Mouse (Mus musculus) kidney, embryonic 15.5 days (tissue): ENCODE data around the gene Nccrp1. TPM values are rescaled to one million over a fixed set of nuclear protein-coding genes. Genes with fewer than 3 reads are reported as not detected.
A peak's percentile ranks its signal among the peaks of the same experiment; 100 is the strongest.

Experiments used
- ATAC-seq: fragments of 200-750 bp; cut with Nextera tagmentation; replicated peaks from 2 replicates; pipeline ENCODE4 v1.8.0; 2017; ENCODE audit warnings: moderate TSS enrichment; ENCODE audit not compliant: low FRiP score
- H3K27ac ChIP-seq: fragments of 300-500 bp; sonication (generic); 2 replicates; pipeline ENCODE4 v1.5.1; 2015; ENCODE audit warnings: mild to moderate bottlenecking, inconsistent platforms
- H3K27me3 ChIP-seq: fragments of 300-500 bp; sonication (generic); 2 replicates; pipeline ENCODE4 v1.6.1; 2015; ENCODE audit warnings: inconsistent platforms
- H3K36me3 ChIP-seq: fragments of 300-500 bp; sonication (generic); 2 replicates; pipeline ENCODE4 v1.6.1; 2015; ENCODE audit warnings: inconsistent platforms
- H3K4me1 ChIP-seq: fragments of 300-500 bp; sonication (generic); 2 replicates; pipeline ENCODE4 v1.6.1; 2015; ENCODE audit warnings: inconsistent platforms
- H3K4me2 ChIP-seq: fragments of 300-500 bp; sonication (generic); 2 replicates; pipeline ENCODE4 v1.6.1; 2015; ENCODE audit warnings: moderate library complexity, mild to moderate bottlenecking, inconsistent platforms
- H3K4me3 ChIP-seq: fragments of 300-500 bp; sonication (generic); replicated peaks from 2 replicates; pipeline ENCODE4 v1.5.1; 2015; ENCODE audit warnings: mild to moderate bottlenecking, inconsistent platforms
- H3K9ac ChIP-seq: fragments of 300-500 bp; sonication (generic); 2 replicates; pipeline ENCODE4 v1.6.1; 2015; ENCODE audit warnings: mild to moderate bottlenecking, inconsistent platforms
- H3K9me3 ChIP-seq: fragments of 300-500 bp; sonication (generic); replicated peaks from 2 replicates; pipeline ENCODE4 v1.6.1; 2016; ENCODE audit warnings: inconsistent platforms
- WGBS: fragments of 180-500 bp; shearing (Covaris S2); methylation state at CpG from one replicate; pipeline ENCODE4 v1.1.7; 2015; ENCODE audit warnings: mixed read lengths; 5-methylcytosine and 5-hydroxymethylcytosine counted together
- polyA plus RNA-seq: library from polyadenylated mRNA; unstranded; fragments of >200 nt; fragmentation: Nextera tagmentation; extraction: Ambion mirVana; gene quantifications from 2 replicates; pipeline ENCODE4 v1.2.1, GENCODE M21; 2015

The Nccrp1 gene
- polyA plus RNA-seq, 1 experiment from 2014 or later = not detected

DNA sequence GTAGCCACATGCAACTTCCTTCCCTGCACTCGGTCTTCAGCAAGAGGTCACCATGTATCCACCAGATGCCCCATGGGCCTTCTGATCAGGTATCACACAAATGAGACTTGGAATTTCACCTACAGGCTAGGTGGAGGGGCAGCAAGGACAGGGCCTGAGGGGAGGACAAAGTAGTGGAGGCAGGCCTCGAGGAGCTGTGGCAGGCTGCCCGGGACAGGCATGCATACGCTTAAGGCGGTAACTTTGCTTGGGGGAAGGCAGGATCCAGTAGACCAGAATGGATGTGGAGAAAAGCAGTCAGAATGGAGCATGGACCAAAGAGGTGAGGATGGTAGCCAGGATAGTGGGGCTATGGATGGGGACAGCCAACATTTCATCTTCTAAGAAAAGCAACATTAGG lies 32.8 kb upstream of the Nccrp1 start:
- no peak overlapping the region for H3K4me3 ChIP-seq
- no peaks in the 10 kb centered on the region for H3K27me3 ChIP-seq
- peak overlapping the region; percentile 91 for H3K27ac ChIP-seq
- no peak for ATAC-seq
- WGBS = 68% methylated on average over 5 of the region's 5 CpGs
- H3K36me3 ChIP-seq = 0 out of 2 replicates have a peak, but pooled peaks cover 9% of the 10 kb centered on the region
- peaks cover 87% of the 10 kb centered on the region for H3K4me1 ChIP-seq
- H3K9me3 ChIP-seq = no peaks in the 10 kb centered on the region
- H3K9ac ChIP-seq = no peak overlapping the region
- no peak overlapping the region for H3K4me2 ChIP-seq

DNA sequence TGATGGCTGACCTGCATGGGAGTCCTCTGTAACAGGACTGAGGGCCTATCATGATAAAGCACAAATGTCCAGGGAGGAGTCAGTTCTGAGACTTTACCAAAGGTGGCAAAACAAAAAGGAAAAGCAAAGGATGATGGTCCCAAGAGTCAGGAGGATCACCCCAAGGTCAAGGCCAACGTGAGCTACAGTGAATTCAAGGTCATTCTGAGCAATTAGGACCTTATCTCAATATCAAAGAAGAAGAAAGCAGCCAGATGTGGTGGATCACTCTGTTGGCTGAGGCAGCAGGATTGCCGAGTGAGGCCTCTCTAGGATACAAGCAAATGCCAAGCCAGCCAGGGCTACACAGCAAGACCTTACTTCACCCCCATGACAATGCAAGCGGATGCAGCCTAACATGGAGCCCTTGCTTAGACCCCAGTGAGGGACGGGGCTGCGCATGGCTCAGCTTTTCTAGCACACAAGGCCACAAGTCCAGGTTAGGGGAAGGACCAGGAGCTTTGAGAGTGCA lies 31.5 kb upstream of the Nccrp1 start:
- Histone ChIP-seq H3K4me1 (peaks cover 86% of the 10 kb centered on the region), H3K27me3 (no peaks in the 10 kb centered on the region), H3K9ac (0 out of 2 replicates have a peak overlapping the region, but pooled peaks have one; percentile 21), H3K27ac (peak overlapping the region; percentile 91), H3K9me3 (no peaks in the 10 kb centered on the region), H3K4me2 (no peak overlapping the region), H3K36me3 (0 out of 2 replicates have a peak, but pooled peaks cover 9% of the 10 kb centered on the region), H3K4me3 (no peak overlapping the region)
- ATAC-seq = no peak
- 61% methylated on average over 5 of the region's 5 CpGs for WGBS

- Histone ChIP-seq H3K27me3 (no peaks in the 10 kb centered on the region), H3K4me1 (peaks cover 86% of the 10 kb centered on the region), H3K9ac (peak overlapping the region; percentile 21), H3K4me3 (no peak overlapping the region), H3K4me2 (peak overlapping the region; percentile 39; the same call in 1 of the 2 replicates), H3K27ac (peak overlapping the region; percentile 91), H3K36me3 (0 out of 2 replicates have a peak, but pooled peaks cover 9% of the 10 kb centered on the region), H3K9me3 (no peaks in the 10 kb centered on the region)
- 54% methylated on average over 9 of the region's 9 CpGs for WGBS
- ATAC-seq = peak; percentile 78
These were observed 30.9 kb upstream of the Nccrp1 start for GRCm38 (mm10) chr7:28577826-28578542.

DNA sequence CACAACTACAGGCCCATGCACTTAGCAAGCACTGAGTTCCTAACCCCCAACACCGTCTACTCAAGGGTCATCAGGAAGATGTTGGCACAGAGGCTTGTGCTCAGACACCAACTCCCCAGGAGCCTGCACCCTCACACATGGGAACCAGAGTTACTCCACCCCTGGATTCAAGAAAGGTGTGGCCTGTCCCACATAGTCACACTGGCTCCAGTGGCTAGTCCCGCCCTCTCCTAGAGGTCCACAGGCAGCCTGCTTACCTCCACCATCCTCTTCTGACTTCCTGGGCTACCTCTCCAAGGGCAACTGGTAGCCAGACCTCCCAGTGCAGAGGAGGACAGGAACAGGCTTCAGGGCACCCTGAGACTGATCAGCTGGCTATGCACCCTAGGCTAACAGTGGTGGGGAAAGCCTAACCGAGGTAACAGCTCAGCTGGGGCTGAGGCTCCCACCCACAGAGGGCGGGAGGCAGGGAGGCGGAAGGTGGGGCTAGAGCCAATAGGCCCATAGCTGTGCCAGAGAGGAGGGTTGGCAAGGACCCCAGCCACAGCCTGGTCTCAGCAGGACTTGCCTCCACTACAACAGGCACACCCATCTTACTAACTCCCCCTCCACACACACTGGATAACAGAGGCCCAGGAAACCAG lies 29.3 kb upstream of the Nccrp1 start:
- Histone ChIP-seq H3K4me1 (peaks cover 92% of the 10 kb centered on the region), H3K27ac (peak overlapping the region; percentile 91), H3K27me3 (no peaks in the 10 kb centered on the region), H3K4me2 (peak overlapping the region; percentile 39), H3K36me3 (0 out of 2 replicates have a peak, but pooled peaks cover 9% of the 10 kb centered on the region), H3K9ac (0 out of 2 replicates have a peak overlapping the region, but pooled peaks have one; percentile 24), H3K4me3 (no peak overlapping the region), H3K9me3 (no peaks in the 10 kb centered on the region)
- 58% methylated on average over 5 of the region's 5 CpGs for WGBS
- ATAC-seq = peak; percentile 53

DNA sequence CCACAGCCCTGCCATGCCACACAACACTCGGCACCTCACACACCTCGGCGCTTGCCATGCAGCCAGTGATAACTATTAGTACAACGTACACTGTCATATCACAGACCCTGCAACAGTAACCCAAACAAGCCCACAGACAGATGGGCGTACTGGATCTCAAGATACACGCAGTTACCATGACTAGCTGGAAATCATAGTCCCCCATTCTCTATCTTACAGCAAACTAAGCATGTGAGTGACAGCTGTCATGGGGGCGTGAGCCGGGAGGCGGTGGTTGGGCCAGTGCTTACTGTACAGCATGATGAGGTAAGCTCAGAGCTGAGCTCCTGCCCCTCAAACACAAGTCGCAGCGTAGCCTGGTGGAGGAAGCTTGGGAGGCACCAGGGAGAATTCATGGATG lies 28.5 kb upstream of the Nccrp1 start:
- no peak overlapping the region for H3K4me3 ChIP-seq
- ATAC-seq = no peak
- peaks cover 97% of the 10 kb centered on the region for H3K4me1 ChIP-seq
- no peak overlapping the region for H3K4me2 ChIP-seq
- H3K36me3 ChIP-seq = 0 out of 2 replicates have a peak, but pooled peaks cover 5% of the 10 kb centered on the region
- peak overlapping the region; percentile 18; the same call in 1 of the 2 replicates for H3K27ac ChIP-seq
- no peak overlapping the region for H3K9ac ChIP-seq
- H3K9me3 ChIP-seq = no peaks in the 10 kb centered on the region
- 78% methylated on average over 11 of the region's 11 CpGs for WGBS
- no peaks in the 10 kb centered on the region for H3K27me3 ChIP-seq

- Histone ChIP-seq H3K27ac (peak overlapping the region; percentile 94), H3K27me3 (no peaks in the 10 kb centered on the region), H3K9me3 (no peaks in the 10 kb centered on the region), H3K4me2 (no peak overlapping the region), H3K4me1 (peaks cover 94% of the 10 kb centered on the region), H3K9ac (no peak overlapping the region), H3K4me3 (no peak overlapping the region), H3K36me3 (peaks cover 8% of the 10 kb centered on the region)
- no peak for ATAC-seq
- 94% methylated on average over 3 of the region's 3 CpGs for WGBS
These were observed 26.2 kb upstream of the Nccrp1 start for GRCm38 (mm10) chr7:28573236-28573635.

GRCm38 (mm10) chr7:28572689-28573088 lies 25.6 kb upstream of the Nccrp1 start:
- Histone ChIP-seq H3K4me1 (peaks cover 89% of the 10 kb centered on the region), H3K4me3 (no peak overlapping the region), H3K27me3 (no peaks in the 10 kb centered on the region), H3K36me3 (peaks cover 12% of the 10 kb centered on the region), H3K4me2 (no peak overlapping the region), H3K27ac (peak overlapping the region; percentile 94), H3K9ac (no peak overlapping the region), H3K9me3 (no peaks in the 10 kb centered on the region)
- WGBS = 66% methylated on average over 5 of the region's 5 CpGs
- no peak for ATAC-seq

DNA sequence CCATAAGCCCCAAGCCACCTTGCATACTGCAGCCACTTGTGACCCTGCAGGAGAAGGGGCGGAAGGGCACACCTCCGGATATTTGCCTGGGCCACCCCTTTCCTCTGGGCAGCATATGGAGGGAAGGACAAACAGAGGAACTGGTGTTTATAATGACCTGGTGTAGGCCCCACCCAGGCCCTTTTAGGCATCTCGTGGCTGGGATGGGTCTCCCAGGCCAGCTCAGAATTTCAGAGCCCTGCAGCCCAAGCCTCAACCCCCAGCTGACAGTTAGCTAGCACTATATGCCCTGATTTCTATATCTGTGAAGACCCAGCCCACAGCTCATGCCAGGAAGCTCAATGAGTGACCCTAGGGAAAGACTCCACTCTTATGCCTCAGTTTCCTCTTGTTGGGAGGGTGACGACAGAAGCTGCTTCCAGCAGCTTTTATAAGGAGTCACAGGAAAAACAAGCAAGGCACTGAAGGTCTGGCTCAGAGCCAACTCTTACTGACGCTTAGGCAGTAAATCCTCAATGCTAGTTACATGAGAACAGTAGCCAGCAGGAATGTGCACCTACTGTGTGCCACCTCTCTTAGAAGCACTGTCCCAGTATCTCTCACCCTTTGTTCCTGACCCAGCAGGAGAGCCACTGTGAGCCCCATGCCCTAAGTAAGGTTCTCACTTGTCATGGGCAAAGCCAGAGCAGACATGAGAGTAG lies 24.1 kb upstream of the Nccrp1 start:
- peak overlapping the region; percentile 94 for H3K27ac ChIP-seq
- no peak overlapping the region for H3K4me3 ChIP-seq
- no peaks in the 10 kb centered on the region for H3K27me3 ChIP-seq
- ATAC-seq = no peak
- WGBS = 30% methylated on average over 5 of the region's 5 CpGs
- peak overlapping the region; percentile 17; the same call in 1 of the 2 replicates for H3K9ac ChIP-seq
- H3K4me1 ChIP-seq = peaks cover 73% of the 10 kb centered on the region
- peak overlapping the region; percentile 12; the same call in 1 of the 2 replicates for H3K4me2 ChIP-seq
- H3K9me3 ChIP-seq = no peaks in the 10 kb centered on the region
- H3K36me3 ChIP-seq = peaks cover 28% of the 10 kb centered on the region

GRCm38 (mm10) chr7:28570291-28570981 lies 23.4 kb upstream of the Nccrp1 start:
- no peak overlapping the region for H3K4me3 ChIP-seq
- no peaks in the 10 kb centered on the region for H3K9me3 ChIP-seq
- H3K27me3 ChIP-seq = no peaks in the 10 kb centered on the region
- WGBS = 61% methylated on average over 12 of the region's 12 CpGs
- H3K36me3 ChIP-seq = peaks cover 35% of the 10 kb centered on the region
- H3K4me2 ChIP-seq = peak overlapping the region; percentile 12; the same call in 1 of the 2 replicates
- ATAC-seq = peak; percentile 82
- peak overlapping the region; percentile 94 for H3K27ac ChIP-seq
- H3K4me1 ChIP-seq = peaks cover 66% of the 10 kb centered on the region
- peak overlapping the region; percentile 17; the same call in 1 of the 2 replicates for H3K9ac ChIP-seq

DNA sequence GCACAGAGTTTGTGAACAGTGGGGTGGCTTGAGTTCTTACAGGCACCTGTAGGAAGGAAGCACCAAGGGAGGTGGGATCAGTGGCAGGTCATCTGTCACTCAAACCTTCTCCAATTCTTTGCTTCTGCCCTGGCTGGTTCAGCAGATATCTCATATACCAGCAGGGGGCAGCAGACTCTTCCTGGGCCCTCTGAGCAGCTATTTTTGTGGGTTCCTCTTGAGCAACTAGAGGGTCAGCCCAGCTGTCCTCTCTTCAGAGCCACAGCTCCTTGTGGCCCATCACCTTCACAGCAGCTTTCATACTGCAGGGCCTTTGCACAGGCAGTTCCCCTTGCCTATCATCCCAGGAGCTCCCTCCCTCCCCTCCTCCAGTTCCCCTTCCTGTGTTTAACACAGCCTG lies 21.2 kb upstream of the Nccrp1 start:
- no peak overlapping the region for H3K4me2 ChIP-seq
- peaks cover 47% of the 10 kb centered on the region for H3K4me1 ChIP-seq
- H3K36me3 ChIP-seq = peaks cover 57% of the 10 kb centered on the region
- ATAC-seq = no peak
- no peak overlapping the region for H3K9ac ChIP-seq
- H3K9me3 ChIP-seq = no peaks in the 10 kb centered on the region
- H3K4me3 ChIP-seq = no peak overlapping the region
- no peaks in the 10 kb centered on the region for H3K27me3 ChIP-seq
- H3K27ac ChIP-seq = peak overlapping the region; percentile 56; the same call in 1 of the 2 replicates

GRCm38 (mm10) chr7:28567539-28567938 lies 20.5 kb upstream of the Nccrp1 start:
- Histone ChIP-seq H3K4me1 (peaks cover 40% of the 10 kb centered on the region), H3K27ac (no peak overlapping the region), H3K4me2 (no peak overlapping the region), H3K9ac (no peak overlapping the region), H3K36me3 (peaks cover 64% of the 10 kb centered on the region), H3K9me3 (no peaks in the 10 kb centered on the region), H3K4me3 (no peak overlapping the region), H3K27me3 (no peaks in the 10 kb centered on the region)
- ATAC-seq = no peak
- 89% methylated on average over 4 of the region's 4 CpGs for WGBS
